Mouse (Mus musculus) c-Kit-positive CD71-negative TER-119-negative erythroid progenitor cells, embryonic 14.5 days (primary cell): ENCODE measurements at regions not wholly inside any gene's neighbourhood (a gene's known extent, or its start where the extent isn't known, plus 50 kb on each side); places are given as distances from the start of the nearest gene placed in this dataset.

Experiments
- DNase-seq: peaks from one replicate; pipeline ENCODE4 v3.0.0-alpha.2; 2013; ENCODE audit warnings: low read depth

DNA sequence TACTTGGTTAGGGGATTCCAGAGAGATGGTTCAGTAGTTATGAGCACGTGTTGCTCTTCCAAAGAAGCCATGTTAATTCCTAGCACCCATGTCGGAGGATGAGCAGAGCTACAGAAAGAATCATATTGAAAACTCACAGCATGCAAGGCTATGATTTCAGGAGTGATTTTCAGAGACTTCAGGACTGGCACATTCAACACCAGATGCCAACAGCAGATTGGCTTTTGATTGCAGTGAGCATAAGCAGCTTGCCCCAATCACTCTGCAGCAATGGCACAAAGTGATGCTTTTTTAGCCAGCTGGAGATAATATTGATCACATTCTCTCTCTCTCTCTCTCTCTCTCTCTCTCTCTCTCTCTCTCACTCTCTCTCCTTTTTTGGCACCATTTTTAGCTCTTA lies 166.6 kb upstream of the Chrm3 start:
- DNase-seq, result no peak

DNA sequence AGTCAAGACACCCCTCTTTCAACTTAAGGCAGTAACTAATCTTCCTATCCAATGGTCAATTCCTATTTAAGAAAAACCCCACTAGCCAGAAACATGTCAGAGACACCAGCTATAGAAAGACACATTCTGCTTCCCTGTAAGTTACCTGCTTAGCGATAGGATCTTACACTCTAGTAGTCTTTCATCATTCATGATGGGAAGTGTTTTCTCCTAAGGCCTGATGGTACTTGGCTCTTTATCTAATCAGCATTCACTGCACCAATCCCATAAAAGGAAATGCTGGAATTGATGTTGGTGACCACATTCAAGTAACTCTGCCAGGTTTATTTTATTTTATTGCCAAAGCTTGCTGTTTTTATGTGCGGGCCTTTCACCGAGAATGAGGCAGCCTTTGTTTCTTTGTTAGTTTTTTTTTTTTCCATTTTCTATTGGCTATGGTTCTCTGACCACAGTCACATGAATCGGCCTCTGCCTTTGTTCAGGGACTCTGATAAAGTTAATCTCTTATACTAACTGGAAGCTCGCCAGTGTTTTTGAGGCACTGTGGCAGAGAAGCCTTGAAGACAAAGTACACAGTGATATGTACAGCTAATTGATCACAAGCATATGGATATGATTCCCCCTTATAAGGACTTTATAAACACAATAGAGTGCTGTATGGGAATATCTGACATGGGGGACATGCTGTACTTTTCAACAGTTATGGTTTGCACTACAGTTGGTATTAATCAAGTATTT lies 166.0 kb upstream of the Chrm3 start:
- DNase-seq, result no peak

DNA sequence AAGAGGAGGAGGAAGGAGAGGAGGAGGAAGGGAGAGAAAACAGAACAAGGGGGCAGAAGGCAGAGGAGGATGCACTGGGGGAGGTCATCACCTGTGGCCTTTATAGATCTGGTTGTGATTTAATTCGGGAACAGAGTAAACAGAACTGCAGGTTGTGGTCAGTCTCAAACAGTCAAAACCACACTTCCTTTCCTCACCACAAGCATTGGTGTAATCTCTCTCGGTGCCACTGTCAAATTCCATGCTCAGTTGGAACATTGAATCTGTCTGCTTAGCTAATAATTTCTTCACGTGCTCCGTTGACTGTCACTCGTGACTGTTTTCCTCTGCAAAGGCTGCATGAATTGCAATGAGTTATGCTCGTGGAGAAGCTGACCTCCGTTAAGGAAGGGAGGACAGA lies 143.6 kb upstream of the Chrm3 start:
- no peak for DNase-seq

GRCm38 (mm10) chr13:10455323-10455722 lies 94.7 kb upstream of the Chrm3 start:
- DNase-seq, result no peak

DNA sequence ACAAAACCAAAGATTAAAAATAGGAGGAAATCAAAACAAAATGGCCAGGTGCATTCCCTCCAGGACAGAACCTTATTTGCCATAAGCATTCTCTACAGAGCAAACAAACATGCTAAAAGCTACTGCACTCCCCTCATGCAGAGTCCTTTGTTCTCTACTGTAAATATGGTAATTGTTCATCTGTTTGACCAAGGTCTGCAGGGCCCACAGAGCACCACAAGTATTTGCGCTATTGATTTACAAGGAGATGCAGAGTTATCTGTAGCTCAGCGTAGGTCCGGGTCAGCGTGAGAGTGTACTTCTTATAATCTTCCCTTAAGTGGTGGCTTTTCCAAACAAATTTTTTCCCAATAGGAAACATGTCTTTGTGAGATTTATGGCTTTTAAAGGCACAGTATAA lies 94.0 kb upstream of the Chrm3 start:
- no peak for DNase-seq

DNA sequence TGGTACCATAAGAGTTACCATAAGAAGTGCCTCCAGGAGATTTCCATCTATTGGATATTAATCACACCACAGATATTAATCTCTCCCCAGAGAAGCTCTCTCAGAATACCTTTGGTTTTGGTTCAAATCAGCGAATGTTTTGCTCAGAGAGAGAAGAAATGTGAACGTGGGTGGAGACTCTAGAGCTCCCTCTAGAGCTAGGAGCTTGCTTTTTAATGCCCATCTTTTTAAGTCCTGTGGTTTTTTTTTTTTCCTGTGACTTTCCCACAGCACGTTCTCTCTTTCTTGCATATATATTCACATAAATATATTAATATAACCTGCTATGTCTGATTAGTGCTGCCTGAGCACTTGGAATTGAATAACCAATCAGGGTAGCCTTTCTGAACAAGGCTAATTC lies 90.4 kb upstream of the Chrm3 start:
- no peak for DNase-seq

DNA sequence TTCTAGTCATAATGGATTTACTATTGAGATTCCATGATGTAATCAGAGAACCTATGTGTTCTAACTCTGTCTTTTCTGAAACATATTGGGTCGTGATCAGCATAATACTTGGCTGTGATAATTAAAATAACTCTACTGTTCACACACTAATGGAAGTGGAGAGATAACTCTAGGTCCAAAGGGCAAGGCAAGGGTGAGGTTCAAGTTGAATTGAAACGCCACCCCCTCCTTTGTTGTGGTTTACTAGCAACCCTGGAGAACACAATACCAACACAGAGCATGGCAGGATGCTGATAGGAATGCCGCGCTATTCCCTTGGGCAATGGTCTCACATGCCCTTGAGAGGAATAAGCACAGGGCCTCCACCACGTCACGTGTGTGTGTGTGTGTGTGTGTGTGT lies 88.9 kb upstream of the Chrm3 start:
- no peak for DNase-seq

- no peak for DNase-seq
These were observed 87.2 kb upstream of the Chrm3 start for GRCm38 (mm10) chr13:10447806-10448205.

GRCm38 (mm10) chr13:10445679-10446078 lies 85.0 kb upstream of the Chrm3 start:
- no peak for DNase-seq
